Mouse (Mus musculus) lung, postnatal 0 days (tissue): ENCODE measurements around the gene Cfap43.

Source experiments
- CTCF ChIP-seq: IDR thresholded peaks from 2 replicates; pipeline ENCODE4 v1.5.1; 2016; ENCODE audit warnings: antibody characterized with exemption, mild to moderate bottlenecking
- EP300 ChIP-seq: IDR thresholded peaks from 2 replicates; pipeline ENCODE4 v1.6.1; 2016; ENCODE audit warnings: antibody characterized with exemption, mild to moderate bottlenecking, control low read depth

DNA sequence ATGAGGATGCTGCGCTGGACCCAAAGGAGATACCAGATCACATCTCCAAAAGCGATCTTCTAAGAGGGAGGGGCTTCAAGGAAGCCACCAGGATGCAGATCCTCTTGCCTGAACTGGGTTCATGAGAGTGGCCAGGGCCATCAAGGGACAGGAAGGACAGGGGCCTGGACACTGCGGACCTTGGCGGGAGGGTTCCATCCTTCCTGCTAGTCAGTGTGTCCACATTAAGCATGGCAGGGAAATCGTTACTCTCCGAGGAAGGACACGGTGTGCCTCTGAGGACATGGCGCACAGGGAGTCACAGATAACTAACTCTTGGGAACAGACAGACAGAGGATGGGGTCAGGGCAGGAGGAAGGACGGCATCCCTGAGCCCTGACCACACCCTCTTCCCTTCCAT, 11.5 kb downstream of the Cfap43 start:
- no peak for TF ChIP-seq CTCF
- TF ChIP-seq EP300 = no peak
